In genomic region chr19:32866765-32867164, GRCm38 (mm10) we compare ENCODE assay signal across 11 mouse cellular contexts.
DNase-seq lines count a peak whose midpoint lies in the region; ATAC-seq and TF ChIP-seq lines count a peak whose summit lies in the region.
"Had no signal": no experiment of that assay in that cellular context is flagged by ENCODE, and none has a peak within 500 bp of the region (broad histone marks: within the 10 kb centered on the region; RNA-seq: fewer than 3 reads in every experiment).

No protein-coding gene starts in this region.

- H3K9me3 ChIP-seq in intestine, embryonic 14.5 days (ENCODE audit: control insufficient read depth, low read length): no peaks in the 10 kb centered on the region
- H3K9me3 ChIP-seq in intestine, postnatal 0 days (ENCODE audit: control insufficient read depth): no peaks in the 10 kb centered on the region
- no peaks in the 10 kb centered on the region for H3K9me3 ChIP-seq in embryonic facial prominence, embryonic 12.5 days
- no peaks in the 10 kb centered on the region for H3K9me3 ChIP-seq in hindbrain, embryonic 10.5 days
- no peaks in the 10 kb centered on the region for H3K9me3 ChIP-seq in midbrain, embryonic 12.5 days

- H3K36me3 ChIP-seq in intestine, embryonic 14.5 days (ENCODE audit: control insufficient read depth, insufficient read depth, low read length): no peaks in the 10 kb centered on the region
- no peaks in the 10 kb centered on the region for H3K36me3 ChIP-seq in intestine, postnatal 0 days (ENCODE audit: control insufficient read depth, insufficient read depth)
- H3K36me3 ChIP-seq in embryonic facial prominence, embryonic 12.5 days: no peaks in the 10 kb centered on the region
- H3K36me3 ChIP-seq in hindbrain, embryonic 10.5 days: no peaks in the 10 kb centered on the region
- no peaks in the 10 kb centered on the region for H3K36me3 ChIP-seq in midbrain, embryonic 12.5 days

- no peaks in the 10 kb centered on the region for H3K4me1 ChIP-seq in intestine, embryonic 14.5 days (replicated peaks; ENCODE audit: control insufficient read depth, insufficient read depth, low read length)
- peaks cover 3% of the 10 kb centered on the region; the same call in 1 of the 2 replicates for H3K4me1 ChIP-seq in intestine, postnatal 0 days (replicated peaks; ENCODE audit: control insufficient read depth, insufficient read depth, low read length)
- peaks cover 16% of the 10 kb centered on the region for H3K4me1 ChIP-seq in embryonic facial prominence, embryonic 12.5 days
- peaks cover 21% of the 10 kb centered on the region for H3K4me1 ChIP-seq in hindbrain, embryonic 10.5 days (replicated peaks)
- peaks cover 14% of the 10 kb centered on the region for H3K4me1 ChIP-seq in midbrain, embryonic 12.5 days

- 11% methylated on average over 13 of the region's 13 CpGs for WGBS in intestine, embryonic 14.5 days
- WGBS in intestine, postnatal 0 days: 47% methylated on average over 13 of the region's 13 CpGs
- 6% methylated on average over 13 of the region's 13 CpGs for WGBS in embryonic facial prominence, embryonic 12.5 days
- WGBS in hindbrain, embryonic 10.5 days: 4% methylated on average over 13 of the region's 13 CpGs
- 2% methylated on average over 13 of the region's 13 CpGs for WGBS in midbrain, embryonic 12.5 days

- no peak for TF ChIP-seq CTCF in intestine, postnatal 0 days (IDR thresholded peaks at IDR 0.05; ENCODE audit: low read depth)

- no peak for DNase-seq in intestine, embryonic 14.5 days (ENCODE audit: low spot score)
- no peak for DNase-seq in hindbrain, embryonic 10.5 days (ENCODE audit: low spot score)
- DNase-seq in left cerebral cortex, adult 18-20 months (ENCODE audit: low spot score in 2 of 2): no peak
- no peak for DNase-seq in cerebellum, adult 18-20 months
- DNase-seq in layer of hippocampus, postnatal 14 days (ENCODE audit: low spot score in 2 of 2): no peak
- DNase-seq: cerebellum, postnatal 36 days; right cerebral cortex, postnatal 25 days; thymus, postnatal 4 days had no signal

- H3K27ac ChIP-seq in intestine, embryonic 14.5 days (ENCODE audit: low read depth): no peak overlapping the region
- H3K27ac ChIP-seq in intestine, postnatal 0 days (ENCODE audit: low read depth, low read length): no peak overlapping the region
- no peak overlapping the region for H3K27ac ChIP-seq in embryonic facial prominence, embryonic 12.5 days
- no peak overlapping the region; the same call in 1 of the 2 replicates for H3K27ac ChIP-seq in hindbrain, embryonic 10.5 days
- no peak overlapping the region for H3K27ac ChIP-seq in midbrain, embryonic 12.5 days (replicated peaks)

- no peaks in the 10 kb centered on the region for H3K27me3 ChIP-seq in intestine, embryonic 14.5 days (replicated peaks; ENCODE audit: control insufficient read depth, insufficient read depth, low read length)
- H3K27me3 ChIP-seq in intestine, postnatal 0 days (replicated peaks; ENCODE audit: control insufficient read depth, insufficient read depth, low read length): no peaks in the 10 kb centered on the region
- no peaks in the 10 kb centered on the region; the same call in 1 of the 2 replicates for H3K27me3 ChIP-seq in embryonic facial prominence, embryonic 12.5 days
- peaks cover 27% of the 10 kb centered on the region for H3K27me3 ChIP-seq in hindbrain, embryonic 10.5 days (ENCODE audit: insufficient read depth, poor library complexity, severe bottlenecking)
- H3K27me3 ChIP-seq in midbrain, embryonic 12.5 days: peaks cover 14% of the 10 kb centered on the region; the same call in 1 of the 2 replicates

- no peak overlapping the region for H3K4me3 ChIP-seq in intestine, embryonic 14.5 days (ENCODE audit: low read depth, low read length)
- no peak overlapping the region for H3K4me3 ChIP-seq in intestine, postnatal 0 days (ENCODE audit: low read depth, low read length)
- peak overlapping the region; percentile 21 for H3K4me3 ChIP-seq in embryonic facial prominence, embryonic 12.5 days
- H3K4me3 ChIP-seq in hindbrain, embryonic 10.5 days: peak overlapping the region; percentile 39
- peak overlapping the region; percentile 25 for H3K4me3 ChIP-seq in midbrain, embryonic 12.5 days

- peak overlapping the region; percentile 36 for H3K4me2 ChIP-seq in intestine, embryonic 14.5 days (ENCODE audit: low read length)
- H3K4me2 ChIP-seq in intestine, postnatal 0 days (replicated peaks; ENCODE audit: low read depth): no peak overlapping the region
- peak overlapping the region; percentile 50 for H3K4me2 ChIP-seq in embryonic facial prominence, embryonic 12.5 days (replicated peaks)
- peak overlapping the region; percentile 53 for H3K4me2 ChIP-seq in midbrain, embryonic 12.5 days (replicated peaks)

- H3K9ac ChIP-seq in intestine, embryonic 14.5 days (ENCODE audit: low read length): no peak overlapping the region
- no peak overlapping the region for H3K9ac ChIP-seq in intestine, postnatal 0 days (ENCODE audit: low read depth, low read length)
- no peak overlapping the region for H3K9ac ChIP-seq in embryonic facial prominence, embryonic 12.5 days
- no peak overlapping the region for H3K9ac ChIP-seq in midbrain, embryonic 12.5 days (replicated peaks)

- no peak for ATAC-seq in intestine, embryonic 14.5 days (replicated peaks; ENCODE audit: low FRiP score, low TSS enrichment, low read depth)
- no peak for ATAC-seq in intestine, postnatal 0 days
- ATAC-seq in embryonic facial prominence, embryonic 12.5 days (ENCODE audit: insufficient number of reproducible peaks, insufficient read depth, low FRiP score, low TSS enrichment): no peak
- ATAC-seq in midbrain, embryonic 12.5 days (ENCODE audit: low FRiP score, low read depth): peak; percentile 63

Comparison
In these comparisons a context has a peak if more than half of its experiments do, and no peak if none do; other contexts are left out.
1. H3K4me3 ChIP-seq: peak in embryonic facial prominence, embryonic 12.5 days (single experiment), hindbrain, embryonic 10.5 days (single experiment) and midbrain, embryonic 12.5 days (single experiment); none in intestine, embryonic 14.5 days (single experiment) and intestine, postnatal 0 days (single experiment).